ENCODE assay signal across 8 mouse cellular contexts in the genomic region with DNA sequence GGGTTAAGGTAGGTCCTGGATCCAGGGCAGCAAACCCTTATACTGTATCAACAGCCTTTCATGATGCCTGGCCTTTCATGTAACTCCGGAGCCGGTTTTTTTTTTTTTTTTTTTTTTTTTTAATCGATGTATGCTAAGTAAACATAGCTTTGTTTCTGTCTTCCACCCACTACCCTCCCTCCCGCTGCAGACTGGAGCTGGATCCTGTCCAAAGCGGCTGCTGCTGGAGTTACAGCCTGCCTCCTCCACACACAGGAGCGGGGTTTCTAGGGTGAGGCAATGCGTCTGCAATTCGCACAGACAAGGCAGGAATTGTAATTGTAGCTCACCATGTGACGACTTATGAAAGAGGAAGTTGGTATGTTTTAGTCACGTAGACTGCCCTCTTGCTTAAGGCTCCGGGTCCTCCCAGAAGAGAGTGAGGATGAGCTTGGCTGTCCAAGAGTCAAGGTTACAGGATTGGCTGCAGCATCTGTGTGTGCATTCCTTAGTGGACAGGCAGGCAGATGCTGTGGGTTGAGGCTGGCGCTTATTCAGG. TPM values are rescaled to one million over a fixed set of nuclear protein-coding genes. Genes with fewer than 3 reads are reported as not detected.
DNase-seq lines count a peak whose midpoint lies in the region; ATAC-seq and TF ChIP-seq lines count a peak whose summit lies in the region.

No protein-coding gene starts in this region.

- H3K4me1 ChIP-seq in embryonic fibroblast, embryonic 13.5 days (ENCODE audit: control insufficient read depth, insufficient read depth, low read length) = peaks cover 12% of the 10 kb centered on the region
- peaks cover 45% of the 10 kb centered on the region for H3K4me1 ChIP-seq in heart, embryonic 11.5 days (ENCODE audit: control insufficient read depth, insufficient read depth, low read length)
- peaks cover 41% of the 10 kb centered on the region for H3K4me1 ChIP-seq in kidney, embryonic 16.5 days (ENCODE audit: insufficient read depth, low read length)
- peaks cover 72% of the 10 kb centered on the region for H3K4me1 ChIP-seq in liver, embryonic 12.5 days
- peaks cover 42% of the 10 kb centered on the region for H3K4me1 ChIP-seq in stomach, embryonic 15.5 days

- peak overlapping the region; percentile 97 for H3K27ac ChIP-seq in embryonic fibroblast, embryonic 13.5 days (ENCODE audit: insufficient read depth, low read length)
- peak overlapping the region; percentile 99 for H3K27ac ChIP-seq in heart, embryonic 11.5 days (ENCODE audit: low read depth, low read length)
- peak overlapping the region; percentile 100 for H3K27ac ChIP-seq in kidney, embryonic 16.5 days (ENCODE audit: low read length)
- peak overlapping the region; percentile 97 for H3K27ac ChIP-seq in liver, embryonic 12.5 days
- H3K27ac ChIP-seq in stomach, embryonic 15.5 days = peak overlapping the region; percentile 97

- H3K9ac ChIP-seq in heart, embryonic 11.5 days (ENCODE audit: low read depth, low read length) = peak overlapping the region; percentile 100
- peak overlapping the region; percentile 100 for H3K9ac ChIP-seq in kidney, embryonic 16.5 days (replicated peaks; ENCODE audit: low read length)
- peak overlapping the region; percentile 83; the same call in 1 of the 2 replicates for H3K9ac ChIP-seq in liver, embryonic 12.5 days
- 0 out of 2 replicates have a peak overlapping the region, but pooled peaks have one; percentile 53 for H3K9ac ChIP-seq in stomach, embryonic 15.5 days

- H3K4me2 ChIP-seq in heart, embryonic 11.5 days = peak overlapping the region; percentile 99
- H3K4me2 ChIP-seq in kidney, embryonic 16.5 days (replicated peaks; ENCODE audit: low read depth, low read length) = peak overlapping the region; percentile 90
- peak overlapping the region; percentile 87 for H3K4me2 ChIP-seq in liver, embryonic 12.5 days
- peak overlapping the region; percentile 65 for H3K4me2 ChIP-seq in stomach, embryonic 15.5 days

- H3K27me3 ChIP-seq in heart, embryonic 11.5 days (ENCODE audit: control insufficient read depth, insufficient read depth, low read length) = no peaks in the 10 kb centered on the region
- no peaks in the 10 kb centered on the region for H3K27me3 ChIP-seq in kidney, embryonic 16.5 days (ENCODE audit: insufficient read depth, low read length)
- no peaks in the 10 kb centered on the region for H3K27me3 ChIP-seq in liver, embryonic 12.5 days (replicated peaks)
- no peaks in the 10 kb centered on the region for H3K27me3 ChIP-seq in stomach, embryonic 15.5 days (replicated peaks)

- WGBS in heart, embryonic 11.5 days (ENCODE audit: insufficient replicate concordance) = 5% methylated on average over 12 of the region's 12 CpGs
- WGBS in kidney, embryonic 16.5 days = under 1% methylated on average over 12 of the region's 12 CpGs
- 13% methylated on average over 12 of the region's 12 CpGs for WGBS in liver, embryonic 12.5 days (ENCODE audit: insufficient replicate concordance)
- 2% methylated on average over 12 of the region's 12 CpGs for WGBS in stomach, embryonic 15.5 days

- peaks cover 3% of the 10 kb centered on the region for H3K36me3 ChIP-seq in heart, embryonic 11.5 days (ENCODE audit: control insufficient read depth, insufficient read depth, low read length)
- H3K36me3 ChIP-seq in kidney, embryonic 16.5 days (ENCODE audit: insufficient read depth, low read length) = peaks cover 5% of the 10 kb centered on the region
- peaks cover 9% of the 10 kb centered on the region for H3K36me3 ChIP-seq in liver, embryonic 12.5 days
- no peaks in the 10 kb centered on the region for H3K36me3 ChIP-seq in stomach, embryonic 15.5 days

- H3K4me3 ChIP-seq in embryonic fibroblast, embryonic 13.5 days (ENCODE audit: insufficient read depth, low read length) = peak overlapping the region; percentile 27; the same call in 1 of the 2 replicates
- peak overlapping the region; percentile 100 for H3K4me3 ChIP-seq in heart, embryonic 11.5 days (ENCODE audit: low read depth, low read length)
- H3K4me3 ChIP-seq in kidney, embryonic 16.5 days (ENCODE audit: low read length) = peak overlapping the region; percentile 92
- peak overlapping the region; percentile 96; the same call in 1 of the 2 replicates for H3K4me3 ChIP-seq in liver, embryonic 12.5 days
- peak overlapping the region; percentile 73; the same call in 1 of the 2 replicates for H3K4me3 ChIP-seq in stomach, embryonic 15.5 days (replicated peaks)

- TF ChIP-seq CTCF in embryonic fibroblast, embryonic 13.5 days (IDR thresholded peaks at IDR 0.05; ENCODE audit: borderline replicate concordance, insufficient read depth, low read length) = no peak

- H3K9me3 ChIP-seq in heart, embryonic 11.5 days (replicated peaks; ENCODE audit: control insufficient read depth, low read length) = no peaks in the 10 kb centered on the region
- H3K9me3 ChIP-seq in kidney, embryonic 16.5 days (ENCODE audit: low read length) = no peaks in the 10 kb centered on the region
- no peaks in the 10 kb centered on the region for H3K9me3 ChIP-seq in liver, embryonic 12.5 days (replicated peaks)
- H3K9me3 ChIP-seq in stomach, embryonic 15.5 days = no peaks in the 10 kb centered on the region

- ATAC-seq in heart, embryonic 11.5 days (replicated peaks; ENCODE audit: insufficient number of reproducible peaks, low FRiP score, low TSS enrichment) = 0 out of 2 replicates have a peak, but pooled peaks have one; percentile 23
- peak; percentile 33 for ATAC-seq in kidney, embryonic 16.5 days (ENCODE audit: low FRiP score, low TSS enrichment)
- no peak for ATAC-seq in liver, embryonic 12.5 days
- peak; percentile 61 for ATAC-seq in stomach, embryonic 15.5 days (ENCODE audit: insufficient read depth, low FRiP score, low read depth)

- DNase-seq in 3T3-L1 (ENCODE audit: low read depth, low spot score) = peak; percentile 98
- DNase-seq in adrenal gland, postnatal 14 days = peak; percentile 93
- DNase-seq in naive thymus-derived CD4-positive, alpha-beta T cell, adult 2 months (ENCODE audit: low read depth) = peak; percentile 89

- TF ChIP-seq POLR2A in embryonic fibroblast, embryonic 13.5 days (IDR thresholded peaks at IDR 0.05; ENCODE audit: low read depth, low read length) = peak; percentile 75

RNA-seq across cellular contexts. Expression of a gene that starts 2.4 kb away (rescaled TPM):
- total RNA-seq in adrenal gland, postnatal 14 days (2021) = 97.2 and 105 TPM in 2 replicates
- polyA plus RNA-seq in embryonic fibroblast, embryonic 13.5 days (2011; ENCODE audit: insufficient read length, low read depth, missing spikeins) = 58.6 and 74.8 TPM in 2 replicates
- 5.9 and 6.5 TPM in 2 replicates for polyA plus RNA-seq in heart, embryonic 11.5 days (2014; fragmentation: Nextera tagmentation; extraction: Ambion mirVana)
- 11.5 and 12.1 TPM in 2 replicates for polyA plus RNA-seq in kidney, embryonic 16.5 days (2015; fragmentation: Nextera tagmentation; extraction: Ambion mirVana)
- polyA plus RNA-seq in liver, embryonic 12.5 days (2016; fragmentation: Nextera tagmentation; extraction: Ambion mirVana) = 5.5 and 5.6 TPM in 2 replicates
- 12.5 and 13.4 TPM in 2 replicates for polyA plus RNA-seq in stomach, embryonic 15.5 days (2015; fragmentation: Nextera tagmentation; extraction: Ambion mirVana)

Comparison
In these comparisons a context has a peak if more than half of its experiments do, and no peak if none do; other contexts are left out.
1. H3K4me3 ChIP-seq: peak in every context shown above with its lines; median percentile 100 in heart, embryonic 11.5 days; 96 in liver, embryonic 12.5 days; 92 in kidney, embryonic 16.5 days; 73 in stomach, embryonic 15.5 days; 27 in embryonic fibroblast, embryonic 13.5 days.